Mouse (Mus musculus) R1 (cell line): ENCODE measurements around the gene Plxdc2.

Source experiments
- DNase-seq: peaks from one replicate; pipeline ENCODE4 v3.0.0-alpha.2; 2018; ENCODE audit warnings: low read depth, low spot score

Gene Plxdc2

DNA sequence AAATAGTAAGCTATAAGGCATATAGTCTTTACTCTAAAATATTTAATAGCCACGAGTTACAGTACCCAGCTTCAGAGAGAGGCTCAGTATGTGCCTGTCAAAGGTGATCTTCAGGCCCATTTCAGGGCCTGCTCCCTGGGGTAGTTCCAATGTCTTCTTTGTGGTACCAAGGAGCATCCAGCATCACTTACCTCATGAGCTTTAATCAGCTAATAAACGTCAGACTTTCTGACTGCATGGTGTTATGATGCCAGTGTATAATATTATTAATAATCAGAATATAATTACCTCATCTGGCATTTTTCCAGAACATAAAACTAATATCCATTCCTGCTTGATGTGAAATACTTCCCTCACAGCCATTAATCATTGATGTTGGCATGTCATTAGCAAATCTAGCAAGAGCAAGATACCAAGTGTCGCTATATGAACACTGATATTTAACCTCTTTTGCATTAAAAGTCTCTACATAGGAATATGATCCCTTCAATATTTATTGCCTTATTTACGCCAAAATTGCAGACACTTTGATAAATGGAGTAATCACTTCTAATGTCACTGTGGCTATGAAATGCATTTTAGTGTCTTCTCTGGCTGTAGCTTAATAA, 393.3 kb downstream of the Plxdc2 start:
- no peak for DNase-seq

DNA sequence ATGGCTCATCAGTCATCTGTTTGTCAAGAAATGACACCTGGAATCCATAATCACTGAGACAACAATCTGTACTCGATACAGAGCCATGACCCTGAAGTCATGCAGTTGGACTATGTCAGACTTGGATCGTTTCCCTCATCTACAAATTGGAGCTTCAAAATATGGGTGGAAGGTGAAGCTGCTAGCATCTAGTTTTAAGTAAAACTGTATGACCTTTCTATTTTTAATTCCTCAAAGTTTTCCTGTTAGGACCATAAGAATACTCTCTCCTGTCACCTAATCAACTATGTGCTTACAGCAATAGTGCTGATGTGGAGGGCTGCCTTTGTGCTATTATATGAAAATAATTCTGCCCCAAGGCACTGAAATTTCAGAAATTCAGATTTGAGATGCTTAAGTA, 401.1 kb downstream of the Plxdc2 start:
- no peak for DNase-seq

DNA sequence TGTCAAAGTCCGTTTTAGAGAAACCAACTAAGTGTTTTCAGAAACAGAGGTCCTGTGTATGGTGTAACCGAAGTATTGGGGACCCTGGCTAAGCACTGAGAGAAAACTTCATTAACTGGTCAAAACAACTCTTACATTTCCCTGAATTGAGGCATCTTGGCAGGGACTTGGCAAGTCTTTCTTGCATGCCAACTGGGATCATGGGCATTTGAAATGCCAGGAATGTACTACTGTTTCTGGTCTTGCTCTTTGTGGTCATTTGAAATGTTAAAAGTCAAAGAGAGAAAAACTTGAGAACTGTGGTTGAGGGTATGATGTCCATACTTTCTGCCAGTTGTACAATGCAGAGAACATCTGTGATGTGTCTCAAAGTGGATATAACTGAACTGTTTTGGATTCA, 403.7 kb downstream of the Plxdc2 start:
- no peak for DNase-seq

DNA sequence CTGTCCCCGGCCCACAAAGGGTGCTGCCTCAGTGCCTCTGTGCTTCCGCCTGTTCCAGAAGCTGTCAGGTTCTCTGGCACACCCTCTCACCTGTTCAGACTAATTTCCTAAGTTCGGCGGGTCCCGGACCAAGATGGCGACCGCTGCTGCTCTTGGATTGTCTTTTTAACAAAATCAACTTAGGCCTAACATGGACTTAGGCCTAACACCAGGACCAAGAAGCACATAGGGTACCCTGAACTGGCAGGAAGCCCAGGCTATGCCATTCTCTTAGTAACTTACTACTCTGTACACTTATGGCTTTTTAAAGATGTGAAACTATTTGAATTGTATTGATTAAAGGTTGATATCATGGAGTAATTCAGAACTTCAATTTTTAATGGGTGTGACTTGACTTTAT, 413.0 kb downstream of the Plxdc2 start:
- DNase-seq, result peak; percentile 59

DNA sequence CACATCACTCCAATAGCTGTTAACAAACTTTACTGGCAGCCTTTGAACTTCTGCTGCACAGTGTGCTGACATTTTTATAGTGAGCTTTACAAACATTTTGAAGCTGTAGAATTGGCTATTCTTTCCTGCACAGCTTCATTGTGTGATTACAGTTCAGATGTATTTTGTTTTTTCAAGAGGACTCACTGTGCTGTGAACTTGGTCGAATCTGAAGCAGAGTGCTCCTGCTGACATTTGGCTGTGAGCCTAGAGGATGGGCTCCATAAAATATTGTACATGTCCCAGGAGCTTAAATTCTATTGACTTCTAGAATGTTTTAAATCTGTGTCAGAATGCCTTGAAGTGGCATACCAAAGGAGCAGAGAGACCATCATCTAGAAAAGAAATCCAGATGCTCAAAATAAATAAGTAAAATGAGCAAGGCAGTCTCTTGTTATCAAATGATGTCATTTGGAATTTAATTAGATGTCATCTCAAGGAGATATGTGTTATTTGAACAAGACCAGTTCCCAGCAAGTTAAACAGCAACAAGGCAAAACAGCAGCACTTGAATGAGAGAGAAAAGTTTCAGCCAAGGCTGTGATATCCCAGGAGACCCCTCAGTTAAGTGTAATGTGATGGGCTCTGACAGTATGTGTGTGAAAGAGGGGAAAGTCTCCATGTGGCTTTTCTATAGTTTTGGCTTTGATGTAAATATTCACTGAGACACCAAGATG, 417.5 kb downstream of the Plxdc2 start:
- no peak for DNase-seq

DNA sequence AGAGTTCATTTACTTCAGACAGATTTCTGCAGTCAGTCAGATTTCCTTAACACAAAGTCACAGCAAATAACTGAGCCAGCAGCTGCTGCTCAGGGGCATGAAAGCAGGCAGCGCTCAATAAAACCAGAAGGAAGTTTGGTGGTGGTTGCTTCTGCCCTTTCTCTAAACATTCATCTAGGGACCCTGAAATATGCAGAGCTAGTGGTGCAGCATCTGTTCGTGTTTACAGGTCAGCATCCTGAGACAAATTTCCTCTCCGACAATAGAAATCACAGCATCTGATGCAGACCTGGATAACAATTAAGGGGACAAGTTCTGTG, 418.0 kb downstream of the Plxdc2 start:
- DNase-seq, result no peak

DNA sequence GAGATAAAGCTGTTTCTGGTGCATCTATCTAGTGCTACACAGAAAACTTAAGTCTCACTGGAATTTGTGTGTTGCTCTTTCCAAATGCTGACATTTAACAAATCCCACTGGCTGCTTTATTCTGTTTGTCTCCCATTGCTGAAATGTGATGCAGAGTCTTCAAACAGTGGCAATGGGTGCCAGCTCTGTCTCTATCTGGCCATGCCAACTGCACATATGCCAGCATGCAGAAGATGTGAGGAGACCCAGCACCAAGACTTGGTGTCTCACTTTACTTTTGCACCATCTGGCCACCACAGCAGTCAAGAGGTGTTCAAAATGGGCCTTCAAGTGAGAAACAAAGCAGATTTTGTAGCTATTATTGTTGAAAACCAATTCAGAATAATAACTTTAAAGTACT, 439.2 kb downstream of the Plxdc2 start:
- no peak for DNase-seq
